Mouse (Mus musculus): ENCODE data around the gene Cct8. TPM values are rescaled to one million over a fixed set of nuclear protein-coding genes. Genes with fewer than 3 reads are reported as not detected.

The Cct8 gene
- polyA plus RNA-seq (2012; rRNA removed), result 216 and 220 TPM in 2 replicates

GRCm38 (mm10) chr16:87495716-87496447 lies at the start of gene Cct8:
Gene Cct8 (minus strand): TSS chr16:87495873.

GRCm38 (mm10) chr16:87454419-87455179 lies 41.1 kb downstream of the Cct8 start, which contains the start of gene Usp16:
Gene Usp16 (plus strand): TSS chr16:87454703.

GRCm38 (mm10) chr16:87440184-87440686 lies 55.4 kb downstream of the Cct8 start, which contains the start of gene Rwdd2b:
Gene Rwdd2b (minus strand): TSS chr16:87440573.

Other genes starting within 250 kb of the Cct8 start
- 17.2 and 19.7 TPM in 2 replicates for gene N6amt1, start 141.7 kb downstream of the Cct8 start, polyA plus RNA-seq (2012; rRNA removed)
- gene Ltn1, start 63.3 kb downstream of the Cct8 start, polyA plus RNA-seq (2012; rRNA removed), result 15.2 and 16.7 TPM in 2 replicates
- 9.0 and 9.1 TPM in 2 replicates for gene Rwdd2b, start 55.3 kb downstream of the Cct8 start, polyA plus RNA-seq (2012; rRNA removed)
- gene Usp16, start 41.2 kb downstream of the Cct8 start, polyA plus RNA-seq (2012; rRNA removed), result 57.5 and 58.9 TPM in 2 replicates
- 0.42 and 1.3 TPM in 2 replicates for gene Map3k7cl, start 57.5 kb upstream of the Cct8 start, polyA plus RNA-seq (2012; rRNA removed)
- gene Bach1, start 203.1 kb upstream of the Cct8 start, polyA plus RNA-seq (2012; rRNA removed), result 23.4 and 24.7 TPM in 2 replicates